ENCODE assay signal across 10 mouse cellular contexts in the genomic region with DNA sequence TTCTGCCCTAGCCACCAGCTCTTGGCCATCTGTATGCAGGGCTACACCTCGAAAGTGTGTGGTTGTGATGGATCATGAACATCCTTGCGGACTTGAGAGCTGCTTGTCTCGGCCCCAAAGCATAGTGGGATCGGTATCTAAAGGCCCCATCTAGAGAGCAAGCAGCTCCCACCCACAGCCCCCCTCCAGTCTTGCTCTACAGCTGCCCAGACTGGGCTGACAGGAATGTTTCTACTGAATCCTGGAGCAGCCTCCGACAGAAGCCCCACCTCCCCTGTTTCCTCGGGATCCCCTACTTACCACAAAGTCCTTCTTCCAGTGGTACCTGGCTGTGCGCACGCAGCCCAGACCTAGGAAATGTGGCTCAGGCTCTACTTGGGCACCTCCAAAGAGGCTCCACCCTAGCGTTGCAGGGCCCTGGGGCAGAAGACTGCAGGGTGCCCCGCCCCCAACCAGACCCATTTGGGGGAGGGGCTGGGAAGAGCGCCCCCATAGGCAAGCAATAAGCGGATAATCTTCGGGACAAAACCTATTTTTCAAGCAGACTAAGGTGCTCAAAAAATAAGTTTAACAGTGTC. TPM values are rescaled to one million over a fixed set of nuclear protein-coding genes. Genes with fewer than 3 reads are reported as not detected.
A peak's percentile ranks its signal among the peaks of the same experiment; 100 is the strongest.
DNase-seq lines count a peak whose midpoint lies in the region; ATAC-seq lines count a peak whose summit lies in the region.
"Had no signal": no experiment of that assay in that cellular context is flagged by ENCODE, and none has a peak within 500 bp of the region (broad histone marks: within the 10 kb centered on the region; RNA-seq: fewer than 3 reads in every experiment).

A gene (minus strand): TSS at position 428 of the 578 bp plus-strand sequence.

- WGBS in heart, embryonic 15.5 days, result 34% methylated on average over 13 of the region's 13 CpGs
- WGBS in embryonic facial prominence, embryonic 12.5 days, result 22% methylated on average over 13 of the region's 13 CpGs
- 30% methylated on average over 13 of the region's 13 CpGs for WGBS in limb, embryonic 13.5 days

- DNase-seq in heart, postnatal 36 days, result no peak
- peak; percentile 69 for DNase-seq in ES-CJ7 (ENCODE audit: low read depth, low spot score)
- DNase-seq in cerebellum, adult 9-11 months, result no peak
- DNase-seq: cerebellum, adult 11 months had no signal

- no peak within 1 kb of the TSS for H3K27ac ChIP-seq in heart, embryonic 15.5 days
- H3K27ac ChIP-seq in embryonic facial prominence, embryonic 12.5 days, result peak within 1 kb of the TSS; percentile 58
- H3K27ac ChIP-seq in limb, embryonic 13.5 days, result peak within 1 kb of the TSS; percentile 48

- peak within 1 kb of the TSS; percentile 47 for H3K4me2 ChIP-seq in heart, embryonic 15.5 days
- peak within 1 kb of the TSS; percentile 43 for H3K4me2 ChIP-seq in embryonic facial prominence, embryonic 12.5 days (replicated peaks)
- peak within 1 kb of the TSS; percentile 60 for H3K4me2 ChIP-seq in limb, embryonic 13.5 days (replicated peaks)

- no peaks in the 10 kb centered on the region for H3K27me3 ChIP-seq in heart, embryonic 15.5 days
- H3K27me3 ChIP-seq in embryonic facial prominence, embryonic 12.5 days, result no peaks in the 10 kb centered on the region
- H3K27me3 ChIP-seq in limb, embryonic 13.5 days, result no peaks in the 10 kb centered on the region

- peak within 1 kb of the TSS; percentile 20; the same call in 1 of the 2 replicates for H3K4me3 ChIP-seq in heart, embryonic 15.5 days
- peak within 1 kb of the TSS; percentile 26 for H3K4me3 ChIP-seq in embryonic facial prominence, embryonic 12.5 days
- peak within 1 kb of the TSS; percentile 32 for H3K4me3 ChIP-seq in limb, embryonic 13.5 days

- H3K4me1 ChIP-seq in heart, embryonic 15.5 days (replicated peaks), result peaks cover 26% of the 10 kb centered on the region
- peaks cover 19% of the 10 kb centered on the region; the same call in 1 of the 2 replicates for H3K4me1 ChIP-seq in embryonic facial prominence, embryonic 12.5 days
- H3K4me1 ChIP-seq in limb, embryonic 13.5 days, result peaks cover 25% of the 10 kb centered on the region

- H3K9me3 ChIP-seq in heart, embryonic 15.5 days (replicated peaks), result no peaks in the 10 kb centered on the region
- no peaks in the 10 kb centered on the region for H3K9me3 ChIP-seq in embryonic facial prominence, embryonic 12.5 days
- no peaks in the 10 kb centered on the region for H3K9me3 ChIP-seq in limb, embryonic 13.5 days

- H3K36me3 ChIP-seq in heart, embryonic 15.5 days, result no peaks in the 10 kb centered on the region
- H3K36me3 ChIP-seq in embryonic facial prominence, embryonic 12.5 days, result no peaks in the 10 kb centered on the region
- H3K36me3 ChIP-seq in limb, embryonic 13.5 days, result no peaks in the 10 kb centered on the region

- intact Hi-C loops in heart, postnatal 36 days (cut with DNase I), result loop anchor here (5.0 kb wide), 1 partner anchor 34 kb away; no protein-coding TSS in a partner anchor

- ATAC-seq in heart, embryonic 15.5 days (replicated peaks; ENCODE audit: insufficient number of reproducible peaks, insufficient read depth, low FRiP score, low read depth), result 0 out of 2 replicates have a peak, but pooled peaks have one; percentile 25
- no peak for ATAC-seq in embryonic facial prominence, embryonic 12.5 days (ENCODE audit: insufficient number of reproducible peaks, insufficient read depth, low FRiP score, low TSS enrichment)
- peak; percentile 64; the same call in 1 of the 2 replicates for ATAC-seq in limb, embryonic 13.5 days (ENCODE audit: low FRiP score, low read depth)
- ATAC-seq in granulocyte monocyte progenitor cell, adult 5-6 weeks (replicated peaks; ENCODE audit: poor library complexity, severe bottlenecking), result no peak
- ATAC-seq in megakaryocyte-erythroid progenitor cell, adult 5-6 weeks (replicated peaks; ENCODE audit: low FRiP score, low TSS enrichment, poor library complexity, severe bottlenecking), result no peak

- H3K9ac ChIP-seq in heart, embryonic 15.5 days, result no peak within 1 kb of the TSS
- H3K9ac ChIP-seq in embryonic facial prominence, embryonic 12.5 days, result peak within 1 kb of the TSS; percentile 17; the same call in 1 of the 2 replicates
- H3K9ac ChIP-seq in limb, embryonic 13.5 days, result no peak within 1 kb of the TSS

RNA-seq across cellular contexts. Expression of the gene that starts here (rescaled TPM):
- 4.6 and 7.5 TPM in 2 replicates for polyA plus RNA-seq in heart, embryonic 15.5 days (2015; fragmentation: Nextera tagmentation; extraction: Ambion mirVana)
- under 1 TPM; 0.58 to 0.79 TPM for total RNA-seq in heart, postnatal 36 days (2021)
- polyA plus RNA-seq in embryonic facial prominence, embryonic 12.5 days (2016; fragmentation: Nextera tagmentation; extraction: Ambion mirVana), result 19.2 and 24.1 TPM in 2 replicates
- 26.1 and 30.6 TPM in 2 replicates for polyA plus RNA-seq in limb, embryonic 13.5 days (2015; fragmentation: Nextera tagmentation; extraction: Ambion mirVana)
- not detected in 2 replicates for total RNA-seq in granulocyte monocyte progenitor cell, adult 5-6 weeks (2014; fragmentation: Nextera tagmentation)
- not detected in 2 replicates for total RNA-seq in granulocyte monocyte progenitor cell, adult 5-6 weeks (2017)
- not detected in 2 replicates for total RNA-seq in megakaryocyte-erythroid progenitor cell, adult 5-6 weeks (2014; fragmentation: Nextera tagmentation)
- not detected in 2 replicates for total RNA-seq in megakaryocyte-erythroid progenitor cell, adult 5-6 weeks (2017)
- total RNA-seq: left cerebral cortex, postnatal 10 days had no signal

Comparison
In these comparisons a context has a peak if more than half of its experiments do, and no peak if none do; other contexts are left out.
1. ATAC-seq: peak in heart, embryonic 15.5 days (single experiment) and limb, embryonic 13.5 days (single experiment); none in embryonic facial prominence, embryonic 12.5 days (single experiment), granulocyte monocyte progenitor cell, adult 5-6 weeks (single experiment) and megakaryocyte-erythroid progenitor cell, adult 5-6 weeks (single experiment).
2. Peak in every context shown above with its lines, with median percentiles within 50 percentile points of each other: H3K4me2 ChIP-seq and H3K4me3 ChIP-seq.